Mouse (Mus musculus): ENCODE measurements around the gene Mrpl20.

GRCm38 (mm10) chr4:155853421-155853820, 50.7 kb downstream of the Mrpl20 start:
- TF ChIP-seq POLR2A (IDR thresholded peaks at IDR 0.05; ENCODE audit: borderline replicate concordance, extremely low read depth, low read depth, low read length) (no peak), CTCF (IDR thresholded peaks at IDR 0.05; ENCODE audit: insufficient read depth, low read length) (no peak)
